Mouse (Mus musculus): ENCODE results near the gene Trim8. TPM values are rescaled to one million over a fixed set of nuclear protein-coding genes. Genes with fewer than 3 reads are reported as not detected.
A peak's percentile ranks its signal among the peaks of the same experiment; 100 is the strongest.

Trim8 gene
- polyA plus RNA-seq, 1 experiment from 2014 or later = 30.5 TPM

- WGBS = 60% methylated on average over 3 of the region's 3 CpGs
These were observed 15.4 kb downstream of the Trim8 start for GRCm38 (mm10) chr19:46516667-46517528.

DNA sequence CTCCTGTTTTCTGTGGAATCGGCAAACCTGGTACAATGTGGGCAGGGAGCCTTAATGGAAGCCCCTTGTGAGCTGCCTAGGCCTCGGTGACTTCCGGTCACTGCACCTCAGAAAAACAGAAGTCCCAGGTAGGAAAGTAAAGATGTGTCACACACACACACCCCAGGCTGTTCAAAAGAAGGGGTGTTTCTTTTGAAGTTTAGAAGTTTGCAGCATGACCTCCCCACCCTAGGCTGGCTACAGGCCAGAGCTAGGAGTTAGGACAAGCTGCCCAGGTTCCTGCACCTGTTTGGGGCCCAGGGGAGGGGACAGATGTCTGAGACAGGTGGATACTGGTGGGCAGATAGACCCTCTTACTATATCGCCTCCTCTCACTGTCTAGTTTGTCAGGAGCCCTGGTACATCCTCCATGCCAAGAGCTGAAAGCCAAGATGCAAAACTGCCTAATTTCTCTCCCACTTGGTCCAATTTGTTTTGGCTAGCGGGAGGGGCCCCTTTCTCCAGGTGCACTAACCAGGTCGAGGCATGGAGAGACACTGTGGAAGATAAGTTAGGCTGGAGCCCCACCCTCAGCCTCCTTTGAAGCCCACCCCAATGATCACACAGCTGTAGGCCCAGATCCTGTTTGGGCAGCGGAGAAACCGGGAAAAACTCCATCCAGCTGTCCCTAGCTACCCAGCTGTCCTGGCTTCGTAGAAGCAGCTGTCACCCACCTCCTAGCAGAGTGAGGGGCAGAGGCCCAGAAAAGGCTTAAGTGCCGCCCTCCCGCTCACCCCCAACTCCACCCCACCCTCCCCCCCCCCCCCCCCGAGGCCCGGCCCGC lies 16.2 kb downstream of the Trim8 start:
- Histone ChIP-seq H3K27ac (peak overlapping the region; percentile 77), H3K9ac (ENCODE audit: low read depth, low read length) (0 out of 2 replicates have a peak overlapping the region, but pooled peaks have one; percentile 4), H3K36me3 (ENCODE audit: insufficient read depth, low read length) (peaks cover 35% of the 10 kb centered on the region), H3K27me3 (ENCODE audit: insufficient read depth, low read length) (no peaks in the 10 kb centered on the region), H3K4me3 (replicated peaks; ENCODE audit: low read depth, low read length) (no peak overlapping the region), H3K4me1 (replicated peaks; ENCODE audit: insufficient read depth, low read length) (peaks cover 30% of the 10 kb centered on the region), H3K9me3 (replicated peaks; ENCODE audit: low read length) (no peaks in the 10 kb centered on the region), H3K4me2 (ENCODE audit: low read length) (peak overlapping the region; percentile 41; the same call in 1 of the 2 replicates)
- DNase-seq (ENCODE audit: low spot score) (peak; percentile 49), ATAC-seq (replicated peaks; ENCODE audit: low FRiP score, low read depth) (peak; percentile 5; the same call in 1 of the 2 replicates)
- WGBS = 30% methylated on average over 10 of the region's 14 CpGs
- no peak for TF ChIP-seq CTCF (IDR thresholded peaks at IDR 0.05; ENCODE audit: low read depth)

More at GRCm38 (mm10) chr19:46516667-46517528, 15.4 kb downstream of the Trim8 start:
- Histone ChIP-seq H3K9me3 (replicated peaks; ENCODE audit: low read length) (no peaks in the 10 kb centered on the region), H3K4me1 (replicated peaks; ENCODE audit: insufficient read depth, low read length) (peaks cover 27% of the 10 kb centered on the region), H3K27ac (peak overlapping the region; percentile 77; the same call in 1 of the 2 replicates), H3K4me2 (ENCODE audit: low read length) (no peak overlapping the region), H3K36me3 (ENCODE audit: insufficient read depth, low read length) (peaks cover 42% of the 10 kb centered on the region), H3K27me3 (ENCODE audit: insufficient read depth, low read length) (no peaks in the 10 kb centered on the region), H3K9ac (ENCODE audit: low read depth, low read length) (0 out of 2 replicates have a peak overlapping the region, but pooled peaks have one; percentile 4), H3K4me3 (replicated peaks; ENCODE audit: low read depth, low read length) (no peak overlapping the region)
- ATAC-seq (replicated peaks; ENCODE audit: low FRiP score, low read depth) = no peak
- TF ChIP-seq CTCF (IDR thresholded peaks at IDR 0.05; ENCODE audit: low read depth) = no peak
- no peak for DNase-seq (ENCODE audit: low spot score)

DNA sequence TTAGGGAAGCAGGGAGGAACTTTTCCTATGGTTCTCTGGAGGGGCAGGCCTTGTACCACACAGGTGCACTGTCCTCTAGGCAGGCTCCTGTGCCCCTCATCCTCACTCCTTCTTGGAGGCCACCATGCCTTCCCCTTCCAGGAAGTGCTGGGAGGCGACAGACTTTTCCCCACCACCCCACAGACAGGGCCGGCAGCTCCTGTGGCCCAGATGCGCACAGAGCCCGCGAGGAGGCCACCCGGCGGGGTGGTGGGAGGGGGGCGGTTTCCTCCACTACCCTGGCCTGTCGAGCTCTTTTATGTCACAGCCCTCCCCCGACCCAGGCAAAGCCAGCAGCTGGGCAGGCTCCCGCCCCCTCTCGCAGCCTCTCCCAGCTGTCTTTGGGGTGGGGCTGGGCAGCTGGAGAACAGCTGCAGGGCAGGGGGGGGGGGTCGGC lies 16.9 kb downstream of the Trim8 start:
- H3K4me3 ChIP-seq (replicated peaks; ENCODE audit: low read depth, low read length) = 0 out of 2 replicates have a peak overlapping the region, but pooled peaks have one; percentile 8
- peak overlapping the region; percentile 77 for H3K27ac ChIP-seq
- H3K4me1 ChIP-seq (replicated peaks; ENCODE audit: insufficient read depth, low read length) = peaks cover 34% of the 10 kb centered on the region
- no peaks in the 10 kb centered on the region for H3K27me3 ChIP-seq (ENCODE audit: insufficient read depth, low read length)
- whole genome bisulfite sequencing = 2% methylated on average over 13 of the region's 13 CpGs
- ATAC-seq (replicated peaks; ENCODE audit: low FRiP score, low read depth) (peak; percentile 71), DNase-seq (ENCODE audit: low spot score) (peak; percentile 83)
- H3K9ac ChIP-seq (ENCODE audit: low read depth, low read length) = peak overlapping the region; percentile 41; the same call in 1 of the 2 replicates
- TF ChIP-seq CTCF (IDR thresholded peaks at IDR 0.05; ENCODE audit: low read depth) = no peak
- peaks cover 28% of the 10 kb centered on the region for H3K36me3 ChIP-seq (ENCODE audit: insufficient read depth, low read length)
- peak overlapping the region; percentile 41 for H3K4me2 ChIP-seq (ENCODE audit: low read length)
- H3K9me3 ChIP-seq (replicated peaks; ENCODE audit: low read length) = no peaks in the 10 kb centered on the region

GRCm38 (mm10) chr19:46518828-46519621 lies 17.5 kb downstream of the Trim8 start:
- no peak overlapping the region for H3K9ac ChIP-seq (ENCODE audit: low read depth, low read length)
- no peaks in the 10 kb centered on the region for H3K9me3 ChIP-seq (replicated peaks; ENCODE audit: low read length)
- ATAC-seq (replicated peaks; ENCODE audit: low FRiP score, low read depth) (peak; percentile 21), DNase-seq (ENCODE audit: low spot score) (peak; percentile 54)
- 0 out of 2 replicates have a peak overlapping the region, but pooled peaks have one; percentile 8 for H3K4me3 ChIP-seq (replicated peaks; ENCODE audit: low read depth, low read length)
- peaks cover 41% of the 10 kb centered on the region for H3K4me1 ChIP-seq (replicated peaks; ENCODE audit: insufficient read depth, low read length)
- no peaks in the 10 kb centered on the region for H3K27me3 ChIP-seq (ENCODE audit: insufficient read depth, low read length)
- TF ChIP-seq CTCF (IDR thresholded peaks at IDR 0.05; ENCODE audit: low read depth) = no peak
- H3K27ac ChIP-seq = peak overlapping the region; percentile 77
- peaks cover 23% of the 10 kb centered on the region for H3K36me3 ChIP-seq (ENCODE audit: insufficient read depth, low read length)
- 10% methylated on average over 5 of the region's 5 CpGs for WGBS
- H3K4me2 ChIP-seq (ENCODE audit: low read length) = peak overlapping the region; percentile 41

- H3K9ac ChIP-seq (ENCODE audit: low read depth, low read length) = no peak overlapping the region
- H3K9me3 ChIP-seq (replicated peaks; ENCODE audit: low read length) = no peaks in the 10 kb centered on the region
- no peak overlapping the region for H3K4me3 ChIP-seq (replicated peaks; ENCODE audit: low read depth, low read length)
- H3K27me3 ChIP-seq (ENCODE audit: insufficient read depth, low read length) = no peaks in the 10 kb centered on the region
- peaks cover 57% of the 10 kb centered on the region for H3K4me1 ChIP-seq (replicated peaks; ENCODE audit: insufficient read depth, low read length)
- 0 out of 2 replicates have a peak, but pooled peaks cover 4% of the 10 kb centered on the region for H3K36me3 ChIP-seq (ENCODE audit: insufficient read depth, low read length)
- no peak overlapping the region for H3K4me2 ChIP-seq (ENCODE audit: low read length)
- no peak for TF ChIP-seq CTCF (IDR thresholded peaks at IDR 0.05; ENCODE audit: low read depth)
- H3K27ac ChIP-seq = no peak overlapping the region
- ATAC-seq (replicated peaks; ENCODE audit: low FRiP score, low read depth) (no peak), DNase-seq (ENCODE audit: low spot score) (no peak)
These were observed 20.2 kb downstream of the Trim8 start for GRCm38 (mm10) chr19:46521698-46522097.
